Mouse (Mus musculus) hindbrain, embryonic 16.5 days (tissue): ENCODE results near the gene Myo6. TPM values are rescaled to one million over a fixed set of nuclear protein-coding genes. Genes with fewer than 3 reads are reported as not detected.
A peak's percentile ranks its signal among the peaks of the same experiment; 100 is the strongest.

Experiments used
- ATAC-seq: fragments of 200-750 bp; cut with Nextera tagmentation; 2 replicates; pipeline ENCODE4 v1.8.0; 2017; ENCODE audit warnings: moderate TSS enrichment, moderate library complexity
- H3K27ac ChIP-seq: fragments of 300-500 bp; sonication (generic); 2 replicates; pipeline ENCODE4 v1.5.1; 2014; ENCODE audit warnings: low read depth, mild to moderate bottlenecking, control low read depth, low read length, moderate library complexity
- H3K27me3 ChIP-seq: fragments of 300-500 bp; sonication (generic); replicated peaks from 2 replicates; pipeline ENCODE4 v1.6.1; 2014; ENCODE audit warnings: low read length; ENCODE audit not compliant: control insufficient read depth, insufficient read depth
- H3K36me3 ChIP-seq: fragments of 300-500 bp; sonication (generic); 2 replicates; pipeline ENCODE4 v1.6.1; 2014; ENCODE audit warnings: mild to moderate bottlenecking, low read length, moderate library complexity, mixed read lengths; ENCODE audit not compliant: control insufficient read depth, insufficient read depth
- H3K4me1 ChIP-seq: fragments of 300-500 bp; sonication (generic); 2 replicates; pipeline ENCODE4 v1.6.1; 2014; ENCODE audit warnings: low read depth, low read length; ENCODE audit not compliant: control insufficient read depth, insufficient read depth
- H3K4me2 ChIP-seq: fragments of 300-500 bp; sonication (generic); 2 replicates; pipeline ENCODE4 v1.6.1; 2014; ENCODE audit warnings: mild to moderate bottlenecking, low read length, control low read depth, moderate library complexity
- H3K4me3 ChIP-seq: fragments of 300-500 bp; sonication (generic); 2 replicates; pipeline ENCODE4 v1.5.1; 2014; ENCODE audit warnings: mild to moderate bottlenecking, low read length, control low read depth, moderate library complexity
- H3K9ac ChIP-seq: fragments of 300-500 bp; sonication (generic); 2 replicates; pipeline ENCODE4 v1.6.1; 2014; ENCODE audit warnings: low read depth, mild to moderate bottlenecking, control low read depth, low read length, moderate library complexity
- H3K9me3 ChIP-seq: fragments of 300-500 bp; sonication (generic); 2 replicates; pipeline ENCODE4 v1.6.1; 2014; ENCODE audit warnings: mild to moderate bottlenecking, low read length, moderate library complexity; ENCODE audit not compliant: control insufficient read depth
- WGBS: fragments of 180-500 bp; shearing (Covaris S2); extraction: QIAGEN DNeasy Blood & Tissue Kit; methylation state at CpG from one replicate; pipeline ENCODE4 v1.1.7; 2014; 5-methylcytosine and 5-hydroxymethylcytosine counted together
- polyA plus RNA-seq: library from polyadenylated mRNA; unstranded; fragments of >200 nt; fragmentation: Nextera tagmentation; extraction: Ambion mirVana; gene quantifications from 2 replicates; pipeline ENCODE4 v1.2.1, GENCODE M21; 2015

The Myo6 gene
- polyA plus RNA-seq, 1 experiment from 2014 or later = 26.8 TPM

DNA sequence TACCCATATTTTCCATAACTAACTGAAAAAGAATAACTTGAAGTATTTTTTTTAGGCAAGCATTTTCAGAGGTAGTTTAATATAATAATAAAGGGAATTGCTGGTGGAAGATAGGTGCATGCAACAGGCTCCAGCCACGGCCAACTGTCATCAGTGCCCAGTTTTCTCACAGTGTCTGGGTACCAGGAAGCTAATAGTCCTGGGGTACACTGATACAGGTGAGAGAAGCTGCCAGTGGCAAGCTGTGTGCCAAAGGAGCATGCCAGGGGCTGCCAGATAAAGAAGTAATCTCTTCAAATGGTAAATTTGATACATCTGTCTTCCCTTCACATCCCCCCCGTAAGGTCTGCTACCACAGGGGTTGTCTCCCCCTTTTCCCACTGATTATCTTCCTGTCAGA is 48.6 kb downstream of the Myo6 start:
- H3K27me3 ChIP-seq = no peaks in the 10 kb centered on the region
- WGBS = 65% methylated on average over 2 of the region's 2 CpGs
- no peak overlapping the region for H3K4me2 ChIP-seq
- ATAC-seq = no peak
- H3K27ac ChIP-seq = no peak overlapping the region
- no peaks in the 10 kb centered on the region; the same call in 1 of the 2 replicates for H3K4me1 ChIP-seq
- H3K9ac ChIP-seq = no peak overlapping the region
- H3K9me3 ChIP-seq = no peaks in the 10 kb centered on the region
- no peaks in the 10 kb centered on the region for H3K36me3 ChIP-seq
- H3K4me3 ChIP-seq = no peak overlapping the region

GRCm38 (mm10) chr9:80215502-80215901 is 50.7 kb downstream of the Myo6 start:
- H3K9me3 ChIP-seq = no peaks in the 10 kb centered on the region
- no peaks in the 10 kb centered on the region for H3K36me3 ChIP-seq
- no peak overlapping the region for H3K4me2 ChIP-seq
- ATAC-seq = no peak
- 92% methylated on average over 5 of the region's 5 CpGs for WGBS
- no peak overlapping the region for H3K27ac ChIP-seq
- H3K4me1 ChIP-seq = no peaks in the 10 kb centered on the region; the same call in 1 of the 2 replicates
- no peak overlapping the region for H3K9ac ChIP-seq
- H3K27me3 ChIP-seq = no peaks in the 10 kb centered on the region
- H3K4me3 ChIP-seq = no peak overlapping the region

- ATAC-seq = peak; percentile 63; the same call in 1 of the 2 replicates
- no peak overlapping the region for H3K4me2 ChIP-seq
- H3K27me3 ChIP-seq = no peaks in the 10 kb centered on the region
- no peaks in the 10 kb centered on the region; the same call in 1 of the 2 replicates for H3K4me1 ChIP-seq
- no peak overlapping the region for H3K4me3 ChIP-seq
- no peaks in the 10 kb centered on the region for H3K9me3 ChIP-seq
- WGBS = 63% methylated on average over 16 of the region's 16 CpGs
- no peaks in the 10 kb centered on the region for H3K36me3 ChIP-seq
- H3K9ac ChIP-seq = no peak overlapping the region
- no peak overlapping the region; the same call in 1 of the 2 replicates for H3K27ac ChIP-seq
Measured at GRCm38 (mm10) chr9:80216786-80217501, 52.1 kb downstream of the Myo6 start.

GRCm38 (mm10) chr9:80218718-80219117 is 53.9 kb downstream of the Myo6 start:
- Histone ChIP-seq H3K9ac (no peak overlapping the region), H3K4me2 (no peak overlapping the region), H3K36me3 (no peaks in the 10 kb centered on the region), H3K4me1 (no peaks in the 10 kb centered on the region; the same call in 1 of the 2 replicates), H3K27ac (no peak overlapping the region), H3K9me3 (no peaks in the 10 kb centered on the region), H3K27me3 (no peaks in the 10 kb centered on the region), H3K4me3 (no peak overlapping the region)
- 55% methylated on average over 6 of the region's 6 CpGs for WGBS
- no peak for ATAC-seq

DNA sequence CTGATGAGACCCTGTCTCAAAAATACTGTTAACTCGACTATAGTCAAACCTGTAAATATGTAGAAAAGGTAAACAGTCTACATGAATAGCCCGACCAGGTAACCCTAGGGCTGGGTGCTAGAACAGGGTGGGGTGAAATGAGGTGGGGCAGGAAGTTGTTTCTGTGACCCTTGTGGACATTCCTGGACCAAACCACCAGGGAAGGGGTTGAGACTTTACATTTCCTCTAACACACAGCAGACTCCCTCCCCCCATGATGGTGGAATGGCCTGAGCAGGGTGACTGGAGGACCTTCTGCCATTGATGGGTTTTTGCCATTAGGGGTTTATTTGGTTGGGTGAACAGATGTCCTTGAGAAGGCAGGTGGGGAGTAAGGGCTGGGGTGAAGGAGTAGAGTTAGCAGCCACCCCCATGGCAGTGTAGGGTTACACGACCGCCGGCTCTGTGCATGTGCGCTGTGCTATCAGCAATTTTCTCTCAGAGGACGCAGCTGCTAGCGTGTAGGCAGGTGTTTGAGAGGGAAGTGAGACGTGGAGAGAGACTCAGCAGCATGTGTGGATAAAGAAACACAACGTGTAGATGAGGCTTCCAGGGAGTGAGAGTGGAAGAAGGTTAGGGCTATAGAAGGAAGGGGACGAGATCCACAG is 59.3 kb downstream of the Myo6 start:
- H3K9ac ChIP-seq = no peak overlapping the region
- H3K9me3 ChIP-seq = no peaks in the 10 kb centered on the region
- H3K4me1 ChIP-seq = no peaks in the 10 kb centered on the region
- H3K27me3 ChIP-seq = no peaks in the 10 kb centered on the region
- H3K36me3 ChIP-seq = no peaks in the 10 kb centered on the region
- H3K4me3 ChIP-seq = no peak overlapping the region
- WGBS = 86% methylated on average over 11 of the region's 11 CpGs
- no peak overlapping the region for H3K27ac ChIP-seq
- H3K4me2 ChIP-seq = no peak overlapping the region
- ATAC-seq = no peak

GRCm38 (mm10) chr9:80226579-80227325 is 61.9 kb downstream of the Myo6 start:
- H3K36me3 ChIP-seq = no peaks in the 10 kb centered on the region
- no peaks in the 10 kb centered on the region for H3K9me3 ChIP-seq
- H3K4me3 ChIP-seq = no peak overlapping the region
- H3K4me2 ChIP-seq = no peak overlapping the region
- peak; percentile 52 for ATAC-seq
- no peaks in the 10 kb centered on the region for H3K27me3 ChIP-seq
- H3K4me1 ChIP-seq = no peaks in the 10 kb centered on the region
- 40% methylated on average over 5 of the region's 5 CpGs for WGBS
- H3K27ac ChIP-seq = no peak overlapping the region
- no peak overlapping the region for H3K9ac ChIP-seq

GRCm38 (mm10) chr9:80233831-80234455 is 69.1 kb downstream of the Myo6 start:
- no peak overlapping the region for H3K27ac ChIP-seq
- no peak overlapping the region for H3K4me2 ChIP-seq
- no peaks in the 10 kb centered on the region for H3K4me1 ChIP-seq
- H3K4me3 ChIP-seq = no peak overlapping the region
- H3K27me3 ChIP-seq = no peaks in the 10 kb centered on the region
- 18% methylated on average over 4 of the region's 4 CpGs for WGBS
- H3K36me3 ChIP-seq = no peaks in the 10 kb centered on the region
- peak; percentile 81 for ATAC-seq
- no peaks in the 10 kb centered on the region for H3K9me3 ChIP-seq
- no peak overlapping the region for H3K9ac ChIP-seq

DNA sequence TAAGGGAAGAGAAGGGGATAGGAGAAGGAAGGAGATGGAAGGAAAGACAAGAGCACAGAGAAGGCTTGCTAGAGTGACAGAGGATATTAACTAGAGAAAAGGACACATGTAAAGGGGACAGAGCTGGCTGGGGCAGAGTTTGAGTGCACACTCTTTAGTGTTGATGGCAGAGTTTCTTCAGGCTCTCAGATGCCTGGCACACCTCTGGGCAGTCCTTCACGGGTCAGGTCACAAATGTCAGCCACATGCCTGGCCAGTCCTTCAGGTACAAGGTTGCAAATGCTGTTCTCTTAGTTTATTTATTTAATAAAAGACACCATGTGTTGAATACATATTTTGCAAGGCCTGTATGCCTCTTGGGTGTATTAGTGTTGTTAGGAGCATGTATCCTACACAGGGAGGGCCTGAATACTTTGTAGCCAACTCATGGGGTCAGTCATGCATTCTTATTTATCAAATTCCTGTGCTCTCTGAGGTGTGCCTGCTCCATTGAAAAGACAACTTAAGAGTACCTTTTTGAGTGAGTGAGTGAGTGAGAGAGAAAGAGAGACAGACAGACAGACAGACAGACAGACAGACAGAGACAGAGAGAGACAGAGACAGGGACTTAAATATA is 72.5 kb downstream of the Myo6 start:
- Histone ChIP-seq H3K9me3 (no peaks in the 10 kb centered on the region; the same call in 1 of the 2 replicates), H3K4me1 (no peaks in the 10 kb centered on the region), H3K4me3 (no peak overlapping the region), H3K36me3 (no peaks in the 10 kb centered on the region), H3K4me2 (no peak overlapping the region), H3K27ac (no peak overlapping the region), H3K27me3 (no peaks in the 10 kb centered on the region), H3K9ac (no peak overlapping the region)
- no peak for ATAC-seq
- WGBS = 77% methylated on average over 1 of the region's 1 CpGs
